Comparison of ENCODE assay signal across 8 mouse cellular contexts in the genomic region with DNA sequence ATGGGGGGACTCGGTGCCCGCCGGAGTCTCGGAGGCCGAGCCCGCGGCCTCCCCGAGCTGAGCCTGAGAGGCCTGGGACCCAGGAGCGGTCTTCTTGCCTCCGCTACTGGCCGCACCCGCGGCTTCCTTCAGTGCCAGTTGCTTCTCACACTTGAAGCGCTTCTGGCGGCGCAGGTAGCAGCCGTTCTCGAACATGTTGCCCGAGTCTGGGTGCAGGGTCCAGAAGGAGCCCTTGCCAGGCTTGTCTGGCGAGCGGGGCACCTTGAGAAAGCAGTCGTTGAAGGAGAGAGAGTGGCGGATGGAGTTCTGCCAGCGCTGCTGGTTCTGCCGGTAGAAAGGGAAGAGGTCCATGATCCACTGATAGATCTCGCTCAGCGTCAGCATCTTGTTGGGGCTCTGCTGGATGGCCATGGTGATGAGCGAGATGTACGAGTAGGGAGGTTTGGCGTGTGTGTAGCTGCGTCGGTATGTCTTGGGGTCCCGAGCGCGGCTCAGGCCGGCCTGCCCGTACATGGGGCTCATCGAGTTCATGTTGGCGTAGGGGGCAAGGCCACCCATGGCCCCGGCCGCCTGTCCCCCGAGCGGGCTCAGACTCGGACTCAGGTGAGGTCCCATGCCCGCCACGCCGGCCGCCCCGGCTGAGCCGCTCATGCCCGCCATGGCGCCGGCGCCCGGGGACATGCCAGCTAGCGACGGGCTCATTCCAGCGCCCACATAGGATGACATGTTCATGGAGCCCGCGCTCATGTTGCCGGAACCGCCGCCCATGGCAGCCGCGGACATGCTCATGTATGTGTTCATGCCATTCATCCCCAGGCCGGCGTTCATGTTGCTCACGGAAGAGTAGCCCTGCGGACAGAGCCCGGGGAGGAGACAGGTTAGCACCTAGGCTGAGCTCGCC. TPM values are rescaled to one million over a fixed set of nuclear protein-coding genes. Genes with fewer than 3 reads are reported as not detected.
DNase-seq lines count a peak whose midpoint lies in the region; ATAC-seq and TF ChIP-seq lines count a peak whose summit lies in the region.

No protein-coding gene starts in this region.

- H3K27me3 ChIP-seq in megakaryocyte, embryonic 14.5 days (replicated peaks), result peaks cover 100% of the 10 kb centered on the region
- H3K27me3 ChIP-seq in liver, postnatal 0 days (ENCODE audit: insufficient read depth, low read length), result peaks cover 65% of the 10 kb centered on the region

- no peak for TF ChIP-seq CTCF in liver, postnatal 0 days (IDR thresholded peaks at IDR 0.05; ENCODE audit: low read depth)

- ATAC-seq in megakaryocyte, adult 5-6 weeks (ENCODE audit: poor library complexity, severe bottlenecking), result no peak
- ATAC-seq in liver, postnatal 0 days, result no peak

- no peaks in the 10 kb centered on the region for H3K36me3 ChIP-seq in megakaryocyte, embryonic 14.5 days (replicated peaks; ENCODE audit: low read length)
- H3K36me3 ChIP-seq in liver, postnatal 0 days (replicated peaks; ENCODE audit: insufficient read depth, low read length), result no peaks in the 10 kb centered on the region

- peaks cover 28% of the 10 kb centered on the region for H3K9me3 ChIP-seq in megakaryocyte, embryonic 14.5 days
- no peaks in the 10 kb centered on the region for H3K9me3 ChIP-seq in liver, postnatal 0 days (ENCODE audit: low read length)

- H3K9ac ChIP-seq in liver, postnatal 0 days (replicated peaks), result peak overlapping the region; percentile 57

- H3K4me1 ChIP-seq in megakaryocyte, embryonic 14.5 days, result peaks cover 49% of the 10 kb centered on the region
- no peaks in the 10 kb centered on the region for H3K4me1 ChIP-seq in liver, postnatal 0 days (ENCODE audit: insufficient read depth)

- H3K4me3 ChIP-seq in megakaryocyte, embryonic 14.5 days (replicated peaks), result peak overlapping the region; percentile 33
- peak overlapping the region; percentile 54 for H3K4me3 ChIP-seq in liver, postnatal 0 days (ENCODE audit: low read depth, low read length)

- no peak for TF ChIP-seq EP300 in liver, postnatal 0 days (IDR thresholded peaks at IDR 0.05; ENCODE audit: low read depth)

- no peak overlapping the region for H3K27ac ChIP-seq in liver, postnatal 0 days (ENCODE audit: low read depth)

- peak overlapping the region; percentile 70 for H3K4me2 ChIP-seq in liver, postnatal 0 days (ENCODE audit: low read depth, low read length)

- 3% methylated on average over 70 of the region's 71 CpGs for WGBS in liver, postnatal 0 days (ENCODE audit: insufficient replicate concordance)

- peak; percentile 39 for DNase-seq in embryo, embryonic 10.5 days (ENCODE audit: low spot score)
- no peak for DNase-seq in embryo, embryonic 11 days
- DNase-seq in liver, postnatal 0 days, result peak; percentile 35
- peak; percentile 32 for DNase-seq in yolk sac, embryonic 10.5 days (ENCODE audit: low spot score)
- no peak for DNase-seq in cerebellum, adult 8-10 months
- DNase-seq in spleen, adult 12 weeks (ENCODE audit: low spot score), result no peak

RNA-seq across cellular contexts. Expression of gene Foxa2, which starts 2.5 kb away (rescaled TPM):
- polyA plus RNA-seq in megakaryocyte, embryonic 14.5 days (2012; ENCODE audit: insufficient read depth, low replicate concordance), result not detected in 2 replicates
- total RNA-seq in megakaryocyte, adult 5-6 weeks (2015), result not detected in 2 replicates
- total RNA-seq in megakaryocyte, adult 5-6 weeks (2017), result not detected in 2 replicates
- 10.1 and 12.6 TPM in 2 replicates for polyA plus RNA-seq in liver, postnatal 0 days (2015; fragmentation: Nextera tagmentation; extraction: Ambion mirVana)

Comparison
In these comparisons a context has a peak if more than half of its experiments do, and no peak if none do; other contexts are left out.
1. DNase-seq: peak in embryo, embryonic 10.5 days (single experiment), liver, postnatal 0 days (single experiment) and yolk sac, embryonic 10.5 days (single experiment); none in embryo, embryonic 11 days (single experiment), cerebellum, adult 8-10 months (single experiment) and spleen, adult 12 weeks (single experiment).
2. RNA of gene Foxa2, which starts 2.5 kb away (polyA plus RNA-seq): 10.1 to 12.6 TPM in liver, postnatal 0 days; not detected in megakaryocyte, embryonic 14.5 days; every median in the first group is over 10 times any median in the second.